Mouse (Mus musculus) kidney, adult 8-10 months (tissue): ENCODE results near the gene Cdk5r1.

Source experiments
- DNase-seq, 2 experiments: peaks; one replicate each; pipeline ENCODE4 v3.0.0; 2022

The Cdk5r1 gene

DNA sequence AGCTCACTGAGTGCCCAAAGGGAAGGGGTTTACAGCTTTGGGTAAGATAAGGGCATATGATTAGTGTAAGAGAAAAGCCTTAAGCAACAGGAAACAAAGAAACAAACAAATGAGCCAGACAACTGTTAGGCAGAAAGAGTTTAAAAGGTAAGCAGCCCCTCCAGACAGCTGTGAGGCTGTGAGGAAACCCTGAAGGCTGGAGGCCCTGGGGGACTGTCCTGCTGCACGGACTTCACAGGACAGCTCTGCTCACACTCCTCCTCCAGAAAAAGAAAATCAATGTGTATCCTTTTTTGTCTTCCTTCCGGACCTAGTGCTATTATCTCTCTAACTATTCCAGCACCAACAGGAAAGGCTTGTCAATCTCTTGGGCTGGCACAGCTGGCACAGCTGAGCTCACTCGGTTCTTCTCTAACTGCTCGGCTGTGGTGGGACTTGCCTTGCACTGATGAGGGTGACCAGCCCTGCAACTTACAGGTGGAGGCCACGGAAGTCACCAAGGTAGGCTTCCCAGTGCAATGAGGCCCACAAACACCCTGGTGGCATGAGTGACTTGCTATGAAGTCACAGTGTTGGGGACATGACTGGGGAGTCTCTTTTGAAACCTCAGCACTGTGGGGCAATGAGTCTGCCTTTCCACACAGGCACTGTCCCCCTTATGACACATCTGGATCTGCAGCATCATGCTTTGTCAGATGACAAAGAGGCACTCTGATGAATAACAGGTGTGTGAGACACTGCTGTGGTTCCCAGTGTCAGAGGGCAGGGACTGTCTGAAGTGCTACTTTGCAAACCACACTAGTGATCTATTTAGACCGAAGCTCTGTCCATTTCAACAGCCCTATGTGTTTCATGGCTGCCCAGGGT lies 27.9 kb downstream of the Cdk5r1 start:
- no peak for DNase-seq

DNA sequence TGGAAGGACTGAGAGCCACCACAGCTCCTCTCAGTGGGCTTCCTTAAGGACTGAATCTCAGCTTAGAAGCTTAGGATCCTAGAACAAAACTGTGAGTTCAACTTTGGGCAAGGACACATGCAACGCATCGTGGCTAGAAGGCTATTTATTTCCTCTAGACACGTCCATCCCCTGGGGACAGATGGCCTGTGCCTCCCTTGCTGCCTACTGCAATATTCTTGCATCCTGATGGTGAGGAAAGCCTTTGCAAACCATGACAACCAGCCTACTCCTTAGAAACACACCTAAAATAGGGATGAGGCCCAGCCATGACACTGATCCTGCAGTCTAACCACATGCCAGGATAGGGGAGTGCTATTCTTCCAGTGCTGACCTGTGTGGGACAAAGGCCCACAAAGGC lies 28.8 kb downstream of the Cdk5r1 start:
- DNase-seq: no peak

- no peak for DNase-seq
Observed at GRCm38 (mm10) chr11:80506483-80506882, 29.7 kb downstream of the Cdk5r1 start.

DNA sequence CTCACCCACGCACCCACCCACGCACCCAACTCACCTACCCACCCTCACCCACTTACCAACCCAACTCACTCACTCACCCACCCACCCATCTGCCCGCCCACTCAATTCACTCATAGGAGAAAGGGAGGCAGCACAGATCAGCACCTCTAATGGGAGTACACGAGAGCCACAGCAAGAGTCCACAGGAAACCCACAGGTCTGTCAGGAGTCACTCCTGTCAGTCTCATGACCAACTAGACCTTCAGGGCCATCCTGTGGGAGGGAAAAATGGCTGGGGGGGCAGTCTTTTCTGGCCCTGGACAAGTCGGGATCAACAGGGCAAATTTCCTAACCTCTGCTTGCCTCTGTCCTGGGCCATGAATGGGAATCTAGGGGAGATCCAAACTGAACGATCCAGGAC lies 31.0 kb downstream of the Cdk5r1 start:
- DNase-seq: no peak

DNA sequence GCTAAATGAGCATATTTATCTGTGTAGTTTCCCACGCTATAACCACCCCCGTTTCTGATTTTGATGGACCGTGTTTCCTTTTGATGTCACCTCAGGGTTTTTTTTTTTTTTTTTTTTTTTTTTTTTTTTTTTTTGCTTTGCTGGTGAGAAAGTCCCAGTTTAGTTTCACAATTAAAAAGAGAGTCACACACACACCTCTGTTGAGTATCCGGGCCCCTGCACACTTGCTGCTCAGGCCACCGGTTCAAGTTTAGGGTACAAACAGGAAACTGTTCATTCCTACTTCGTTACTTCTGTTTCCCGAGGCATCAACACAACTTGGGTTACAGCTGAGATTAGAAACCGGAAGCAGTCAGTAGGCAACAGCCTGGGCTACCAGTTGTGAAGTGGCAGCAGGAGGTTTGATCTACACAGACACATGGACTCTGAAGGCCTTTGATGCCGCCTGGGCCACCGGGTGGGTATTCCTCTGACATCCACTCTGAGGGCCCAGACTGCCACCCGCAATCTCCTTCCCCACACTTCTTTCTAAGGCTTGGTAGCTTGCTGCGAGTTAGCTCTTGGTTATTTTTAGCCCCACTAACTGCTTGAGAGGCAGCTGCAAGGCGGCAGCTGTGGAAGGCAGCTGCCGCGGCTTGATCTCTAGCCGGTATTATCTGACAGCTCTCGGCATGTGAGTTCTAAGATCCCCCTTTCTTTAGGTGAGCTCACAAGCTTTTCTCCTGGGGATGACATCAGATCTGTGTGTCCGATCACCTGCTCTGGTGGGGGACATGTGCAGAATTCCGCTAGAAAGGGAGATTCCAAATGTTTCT lies 31.7 kb downstream of the Cdk5r1 start:
- no peak for DNase-seq

GRCm38 (mm10) chr11:80509176-80509506 lies 32.3 kb downstream of the Cdk5r1 start:
- DNase-seq: no peak

GRCm38 (mm10) chr11:80510124-80510523 lies 33.3 kb downstream of the Cdk5r1 start:
- DNase-seq: no peak

- no peak for DNase-seq
Observed at GRCm38 (mm10) chr11:80512313-80513056, 35.7 kb downstream of the Cdk5r1 start.

GRCm38 (mm10) chr11:80513796-80514195 lies 37.0 kb downstream of the Cdk5r1 start:
- DNase-seq: peak in 1 of 2 experiments; percentile 11

GRCm38 (mm10) chr11:80515346-80515745 lies 38.5 kb downstream of the Cdk5r1 start:
- DNase-seq: no peak

DNA sequence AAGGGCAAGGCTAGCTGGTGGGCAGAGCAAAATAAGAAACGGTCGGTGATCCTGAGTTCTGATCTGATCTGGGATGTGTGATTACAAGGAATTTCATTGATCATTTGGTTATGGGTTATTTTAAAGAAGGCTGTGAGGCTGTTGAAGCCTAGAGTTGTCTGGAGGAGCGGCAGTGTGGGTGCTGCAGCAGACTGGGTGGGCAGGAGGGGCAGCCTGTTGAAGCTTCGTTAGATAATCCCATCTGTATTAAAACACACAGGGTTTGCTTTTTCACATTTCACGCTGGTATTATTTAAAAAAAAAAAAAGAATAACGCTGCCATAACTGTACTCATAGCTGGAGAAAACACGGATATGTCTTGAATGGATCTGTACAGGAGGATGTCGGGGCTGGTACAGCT lies 39.1 kb downstream of the Cdk5r1 start:
- DNase-seq: no peak

DNA sequence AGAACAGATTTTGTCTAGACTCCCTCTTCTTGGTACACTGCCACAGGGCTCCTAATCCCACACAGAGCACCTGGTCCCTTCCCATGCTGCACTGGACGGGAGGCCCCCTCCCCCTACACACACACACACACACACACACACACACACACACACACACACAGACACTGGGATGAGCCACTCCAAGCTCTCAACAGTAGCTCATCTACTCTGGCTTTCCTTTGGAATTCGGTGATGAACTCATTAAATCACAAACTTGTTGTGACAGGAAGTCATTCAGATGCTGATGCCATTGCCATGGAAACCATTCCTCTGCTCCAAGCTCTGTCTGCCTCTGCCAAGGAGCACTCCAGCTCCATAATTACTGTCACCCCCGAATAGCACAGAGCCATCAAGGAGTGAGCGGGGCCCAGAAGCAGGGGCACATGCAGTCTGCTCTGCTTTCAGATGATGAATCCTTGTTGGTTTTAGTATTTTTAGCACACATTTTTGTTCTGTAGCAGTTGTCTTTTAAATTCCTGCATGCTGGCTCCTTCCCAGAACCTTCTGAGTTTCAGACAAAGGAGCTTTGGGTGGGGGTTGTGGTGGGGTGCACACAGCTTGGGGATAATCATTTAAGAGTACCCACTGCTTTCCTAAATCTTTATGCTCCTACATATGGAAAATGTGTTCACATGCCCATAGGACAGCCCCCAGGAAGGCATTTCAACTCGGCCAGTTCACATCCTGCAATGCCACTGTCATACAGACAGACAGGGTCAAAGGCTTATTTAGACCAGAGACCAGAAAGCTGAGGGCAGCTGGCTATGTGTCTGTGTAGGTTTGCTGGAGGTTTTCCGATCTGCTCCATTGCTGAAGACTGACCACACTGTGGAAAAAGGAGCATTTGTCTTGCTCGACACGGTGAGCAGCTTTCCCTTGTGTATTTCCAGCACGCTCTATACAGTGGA lies 41.9 kb downstream of the Cdk5r1 start:
- no peak for DNase-seq

DNA sequence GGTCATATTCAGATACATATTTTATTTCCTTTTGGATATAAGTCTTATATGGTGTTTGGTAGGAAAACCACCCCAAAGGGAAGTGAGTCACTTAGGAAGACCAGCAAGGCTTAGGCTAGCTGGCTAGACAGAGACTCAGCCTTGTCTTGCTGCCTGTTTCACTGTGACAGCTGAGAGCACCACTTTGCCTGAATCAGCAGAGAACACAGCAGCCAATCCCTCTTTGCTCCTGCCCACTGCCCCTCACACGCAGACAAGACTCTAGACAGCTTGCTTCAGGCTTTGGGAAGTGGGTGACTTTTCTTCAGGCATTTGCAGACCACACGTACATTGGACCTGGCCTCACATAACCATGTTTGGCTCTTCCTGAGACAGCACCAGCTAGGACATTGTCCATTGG lies 44.3 kb downstream of the Cdk5r1 start:
- DNase-seq: no peak

- no peak for DNase-seq
Observed at GRCm38 (mm10) chr11:80522852-80523251, 46.0 kb downstream of the Cdk5r1 start.

DNA sequence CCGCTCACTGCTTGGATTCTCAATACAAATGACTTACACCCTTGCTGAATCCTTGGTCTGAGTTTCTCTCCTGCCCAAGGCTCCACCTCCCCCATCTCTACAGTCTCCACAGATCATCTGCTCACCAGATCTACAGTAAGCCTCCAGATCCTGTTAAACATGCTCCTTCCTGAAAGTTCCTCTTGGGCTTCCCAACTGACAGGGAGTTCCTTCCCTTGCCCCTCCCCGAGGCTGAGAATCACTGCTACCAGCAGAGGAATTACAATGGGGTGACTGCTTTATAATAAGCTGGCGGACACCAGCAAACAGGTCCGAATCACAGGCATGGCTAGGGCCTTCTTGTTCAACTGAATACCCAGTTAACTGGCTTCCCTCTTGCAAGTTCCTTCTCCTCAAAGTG lies 46.6 kb downstream of the Cdk5r1 start:
- peak in 1 of 2 experiments; percentile 10 for DNase-seq

DNA sequence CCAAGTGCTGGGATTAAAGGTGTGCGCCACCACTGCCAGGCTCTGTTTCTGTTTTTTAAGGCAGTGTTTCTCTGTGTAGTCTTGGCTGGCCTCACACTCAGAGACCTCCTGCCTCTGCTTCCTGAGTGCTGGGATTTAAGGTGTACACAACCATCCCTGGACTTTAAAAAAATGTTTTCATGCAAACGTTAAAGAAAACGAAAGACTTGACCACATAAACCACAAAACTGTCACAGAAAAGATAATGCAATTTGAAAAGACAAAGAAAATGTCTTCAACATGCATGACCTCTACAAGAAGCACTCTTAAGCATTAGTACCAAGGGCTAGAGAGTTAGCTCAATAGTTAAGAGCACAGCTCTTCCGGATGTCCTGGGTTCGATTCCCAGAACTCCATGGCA lies 47.4 kb downstream of the Cdk5r1 start:
- DNase-seq: no peak

GRCm38 (mm10) chr11:80527697-80528096 lies 50.9 kb downstream of the Cdk5r1 start:
- DNase-seq: no peak

DNA sequence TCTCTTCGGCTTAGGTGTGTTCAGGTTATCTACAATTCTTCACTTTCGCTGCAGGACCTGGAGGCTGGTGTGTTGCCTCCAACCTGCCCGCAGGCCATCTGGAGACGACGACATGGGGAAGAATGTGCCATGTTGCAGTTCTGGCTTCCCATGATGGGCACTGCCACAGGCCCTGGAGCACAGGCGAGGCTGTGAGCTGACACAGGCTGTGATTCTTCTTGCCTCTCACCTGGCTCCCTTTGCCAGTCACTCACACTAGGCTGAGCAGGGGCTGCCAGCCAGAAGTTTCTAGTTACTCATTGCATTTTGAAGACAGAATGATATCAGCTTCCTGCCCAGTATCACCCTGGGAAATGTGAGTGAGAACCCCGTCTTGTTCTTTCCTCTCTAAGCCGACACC lies 52.3 kb downstream of the Cdk5r1 start:
- DNase-seq: no peak
